Mouse (Mus musculus): ENCODE measurements around the gene Fnip2.
"Not testable (repeated sequence)": the region's sequence is repeated elsewhere in the genome, so short reads cannot be mapped to it uniquely, and the experiment has no call there.

The Fnip2 gene

DNA sequence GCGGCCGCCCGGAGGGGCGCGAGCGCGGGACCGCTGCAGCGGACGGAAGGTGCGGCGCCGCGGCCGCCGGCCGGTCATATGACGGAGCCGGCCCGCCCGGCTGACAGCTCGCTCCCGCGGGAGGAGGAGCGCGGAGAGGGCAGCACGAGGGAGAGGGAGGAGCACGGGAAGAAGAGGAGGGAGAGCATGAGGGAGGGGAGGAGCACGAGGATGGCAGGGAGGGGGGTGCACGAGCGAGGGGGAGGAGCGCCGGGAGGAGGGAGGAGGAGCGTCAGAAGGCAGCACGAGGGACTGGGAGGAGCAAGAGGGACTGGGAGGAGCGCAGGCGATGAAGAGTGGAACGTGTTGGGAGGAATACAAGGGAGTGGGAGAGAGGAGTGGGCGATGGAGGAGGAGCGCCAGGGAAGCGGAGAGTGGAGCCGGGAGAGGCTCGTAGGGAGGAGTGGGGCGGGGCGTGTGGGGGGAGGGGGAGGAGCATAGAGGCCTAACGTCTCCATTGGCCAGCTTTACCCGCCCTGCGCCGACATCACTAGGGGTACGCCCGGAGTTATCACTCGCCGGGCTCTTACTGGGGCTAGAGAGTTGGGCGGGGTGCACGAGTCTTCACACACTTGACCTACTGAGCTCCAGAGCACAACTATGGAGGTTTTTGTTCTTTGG, at the start of gene Fnip2:
Gene Fnip2, minus strand, starts transcription at position 94 of the 660 bp plus-strand sequence.
- DNase-seq (ENCODE audit: low spot score in 2 of 2), result peak; percentile 65 to 75

DNA sequence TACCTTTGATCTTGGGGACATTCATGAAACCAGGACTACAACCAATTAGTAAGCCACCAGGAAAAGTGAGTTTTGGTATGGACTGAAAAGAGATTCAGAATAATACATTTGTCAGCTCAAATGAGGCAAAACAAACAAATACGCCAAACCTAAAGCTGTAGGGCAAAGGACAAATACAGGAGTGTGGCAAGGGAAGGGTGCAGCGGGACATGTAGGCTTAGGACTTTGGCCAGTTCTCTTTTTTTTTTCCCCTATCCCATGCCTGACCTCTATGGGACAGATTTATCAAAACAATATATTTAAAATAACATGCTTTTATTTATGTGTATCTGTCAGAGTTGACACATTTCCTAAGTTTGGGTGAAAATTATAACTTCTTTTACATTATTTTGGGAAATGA, 42.3 kb upstream of the Fnip2 start:
- DNase-seq (ENCODE audit: low spot score in 2 of 2), result no peak

DNA sequence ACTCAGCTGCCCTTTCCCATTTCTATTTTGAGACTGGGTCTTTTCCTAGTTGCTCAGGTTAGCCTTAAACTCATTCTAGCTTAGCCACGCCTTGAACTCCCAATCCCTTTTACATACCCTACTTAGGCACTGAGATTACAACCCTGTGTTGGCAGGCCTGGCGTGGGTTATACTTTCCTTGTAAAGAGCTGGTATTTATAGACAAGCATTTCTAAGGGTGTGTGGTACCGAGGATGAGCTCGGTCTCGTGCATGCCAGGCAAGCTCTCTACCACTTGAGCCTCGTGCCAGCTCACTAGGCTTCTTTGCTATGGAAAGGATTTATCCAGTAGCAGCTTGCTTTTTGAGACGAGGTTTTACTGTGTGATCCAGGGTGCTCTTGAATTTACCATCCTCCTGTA, 27.9 kb upstream of the Fnip2 start:
- DNase-seq (ENCODE audit: low spot score in 2 of 2), result no peak

DNA sequence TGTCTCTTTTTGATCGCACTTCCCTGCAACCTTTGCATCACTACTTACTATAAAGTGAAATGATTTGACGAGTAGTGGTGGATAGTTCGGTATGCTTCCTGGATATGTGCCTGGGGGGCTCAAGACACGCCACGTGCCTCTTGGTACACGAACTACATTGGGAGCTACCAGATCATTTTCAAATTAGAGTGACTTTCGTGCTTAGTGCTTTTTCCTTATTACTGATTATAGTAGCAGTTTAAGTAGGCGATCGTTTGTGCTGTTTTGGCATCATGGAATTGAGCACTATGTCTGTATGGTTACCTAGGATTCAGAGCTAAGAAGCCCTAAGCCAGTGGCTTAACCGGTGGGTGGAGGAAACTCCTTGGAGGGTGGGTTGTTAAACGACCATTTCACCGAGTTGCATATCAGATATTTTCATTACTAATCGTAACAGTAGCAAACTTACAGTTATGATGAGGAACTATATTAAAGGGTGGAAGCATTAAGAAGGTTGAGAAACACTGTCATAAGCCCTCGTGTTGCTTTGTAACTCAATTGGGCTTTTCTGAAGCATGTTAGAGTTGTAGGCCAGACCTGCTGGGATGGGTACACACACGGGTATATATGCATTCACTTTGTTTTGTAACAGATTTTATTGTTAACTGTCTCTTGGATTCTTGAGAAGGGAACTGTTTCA, 24.3 kb upstream of the Fnip2 start:
- DNase-seq (ENCODE audit: low spot score in 2 of 2), result no peak

DNA sequence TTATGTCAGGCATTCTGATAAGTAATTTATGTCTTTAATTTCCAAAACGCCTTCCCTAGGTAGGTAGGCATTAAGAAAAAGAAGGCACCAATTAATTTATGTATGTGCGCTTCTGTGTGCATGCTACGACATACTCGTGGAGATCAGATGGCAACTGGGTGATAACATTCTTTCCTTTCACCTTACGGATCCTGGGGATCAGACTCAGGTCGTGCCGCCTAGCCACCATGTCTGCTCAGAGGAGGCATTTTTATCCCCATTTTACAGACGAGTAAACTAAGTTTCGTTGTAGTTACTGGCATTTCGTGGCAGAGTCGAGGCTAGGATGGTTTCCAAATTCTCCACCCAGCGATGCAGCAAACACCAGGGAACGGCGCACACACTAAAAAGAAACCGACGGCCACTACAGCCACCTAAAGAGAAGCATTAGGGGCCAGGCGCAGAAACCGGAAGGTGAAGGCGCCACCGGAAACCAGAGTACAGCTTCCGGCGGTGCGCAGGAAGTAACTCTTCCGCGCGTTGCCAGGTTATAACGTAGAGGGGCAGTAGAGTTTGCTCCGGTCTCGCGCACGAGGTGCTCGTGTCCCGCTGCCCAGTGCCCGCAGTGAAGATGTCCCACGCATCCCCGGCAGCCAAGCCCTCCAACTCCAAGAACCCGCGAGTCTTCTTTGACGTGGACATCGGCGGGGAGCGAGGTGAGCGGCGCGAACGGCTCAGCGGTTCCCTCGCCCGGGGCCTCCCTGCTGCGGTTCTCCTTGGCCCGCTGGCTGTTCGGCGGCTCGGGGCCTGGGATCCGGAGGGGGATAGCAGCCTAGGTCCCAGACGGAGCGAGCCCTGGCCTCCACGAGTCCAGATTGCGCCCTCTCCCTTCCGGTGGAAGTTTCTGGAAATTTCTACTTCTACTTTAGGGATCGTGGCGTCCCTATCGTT, 23.5 kb upstream of the Fnip2 start, which contains the start of gene Ppid:
Gene Ppid, plus strand, starts transcription at position 480 of the 930 bp plus-strand sequence.
- DNase-seq (ENCODE audit: low spot score in 2 of 2), result peak; percentile 51 to 73

DNA sequence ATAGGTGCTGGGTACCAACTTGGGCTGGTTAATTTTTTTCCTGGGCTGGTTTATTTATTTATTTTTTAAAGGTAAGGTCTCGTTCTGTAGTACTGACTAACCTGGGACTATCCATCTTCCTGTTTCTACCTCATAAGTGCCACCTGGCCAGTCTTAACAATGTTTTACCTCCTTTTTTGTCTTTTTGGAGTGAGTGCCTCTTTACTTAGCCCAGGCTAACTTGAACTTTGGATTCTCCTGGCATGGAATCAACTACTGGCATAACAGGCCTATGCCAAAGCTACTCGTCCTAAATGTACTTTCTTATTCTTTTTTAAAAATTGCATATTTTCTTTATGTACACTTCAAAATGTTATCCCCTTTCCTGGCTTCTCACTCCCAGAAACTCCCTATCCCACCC, 22.1 kb upstream of the Fnip2 start:
- DNase-seq (ENCODE audit: low spot score in 2 of 2), result no peak

DNA sequence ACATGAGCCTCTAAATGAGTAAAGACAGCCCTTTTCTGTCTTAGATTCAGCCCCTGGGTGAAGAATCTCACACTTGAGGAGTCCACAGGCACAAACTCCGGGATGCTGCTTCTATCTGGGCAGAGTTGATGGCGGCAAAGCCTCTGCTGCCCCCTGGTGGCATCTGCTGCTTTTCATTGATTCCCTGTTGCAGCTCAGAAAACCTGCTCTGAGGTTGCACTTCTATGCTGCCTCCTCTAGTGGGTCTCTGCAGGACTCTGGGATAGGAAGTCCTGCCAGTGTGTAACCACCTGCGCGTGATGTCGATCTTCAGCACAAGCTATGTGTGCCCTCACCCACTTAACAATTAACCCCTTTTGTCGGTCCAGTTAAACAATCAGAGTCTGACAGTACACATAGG, 19.2 kb upstream of the Fnip2 start:
- peak; percentile 92 to 95 for DNase-seq (ENCODE audit: low spot score in 2 of 2)

DNA sequence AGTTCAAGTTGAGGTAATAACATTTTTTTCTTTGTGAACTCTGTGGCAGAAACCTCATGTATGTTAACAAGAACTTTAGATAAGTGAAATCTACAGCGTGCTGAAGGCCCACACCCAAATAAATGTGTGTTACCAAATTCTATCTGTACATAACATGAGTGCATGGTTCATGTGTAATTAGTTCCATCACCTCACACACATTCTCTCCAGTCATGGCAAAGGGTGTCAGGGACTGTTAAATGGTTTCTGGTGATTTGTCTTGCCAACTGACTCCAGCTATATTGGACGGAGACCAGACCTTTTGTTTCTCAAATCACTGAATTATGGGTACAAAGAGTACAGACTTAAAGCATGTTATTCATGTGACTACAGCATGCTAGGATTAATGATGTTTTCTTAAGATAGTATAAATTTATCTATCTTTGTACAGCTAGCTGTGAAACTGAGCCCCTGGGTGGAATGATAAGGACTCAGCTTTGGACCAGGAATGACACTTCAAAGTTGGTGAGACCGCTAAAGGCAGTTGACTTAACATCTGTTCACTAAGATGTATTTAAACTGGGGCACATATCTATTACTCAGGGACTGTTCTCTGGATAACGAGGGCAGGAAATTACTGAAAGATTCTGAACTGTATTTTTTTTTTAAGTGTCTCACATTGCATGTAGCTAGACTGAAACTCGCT, 12.4 kb upstream of the Fnip2 start:
- DNase-seq (ENCODE audit: low spot score in 2 of 2), result no peak

DNA sequence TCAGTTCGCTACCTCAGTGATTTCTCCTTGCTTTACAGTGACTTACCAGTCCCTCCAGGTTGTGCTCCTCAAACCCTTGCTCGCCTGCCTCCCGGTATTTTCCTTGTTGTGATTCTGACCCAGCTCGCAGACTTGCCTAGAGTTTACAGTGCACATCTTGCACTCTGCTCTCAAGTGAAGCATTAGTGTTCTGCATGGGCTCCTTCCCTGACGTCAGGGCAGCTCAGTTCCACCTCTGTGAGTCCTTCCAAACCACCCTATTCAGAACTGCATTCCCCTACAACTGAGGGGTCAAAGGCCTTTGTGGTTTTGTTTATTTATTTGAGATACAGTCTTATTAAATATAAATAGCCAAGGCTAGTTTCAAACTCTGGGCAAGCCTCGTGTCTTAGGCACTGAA, 10.6 kb upstream of the Fnip2 start:
- DNase-seq (ENCODE audit: low spot score in 2 of 2), result no peak

DNA sequence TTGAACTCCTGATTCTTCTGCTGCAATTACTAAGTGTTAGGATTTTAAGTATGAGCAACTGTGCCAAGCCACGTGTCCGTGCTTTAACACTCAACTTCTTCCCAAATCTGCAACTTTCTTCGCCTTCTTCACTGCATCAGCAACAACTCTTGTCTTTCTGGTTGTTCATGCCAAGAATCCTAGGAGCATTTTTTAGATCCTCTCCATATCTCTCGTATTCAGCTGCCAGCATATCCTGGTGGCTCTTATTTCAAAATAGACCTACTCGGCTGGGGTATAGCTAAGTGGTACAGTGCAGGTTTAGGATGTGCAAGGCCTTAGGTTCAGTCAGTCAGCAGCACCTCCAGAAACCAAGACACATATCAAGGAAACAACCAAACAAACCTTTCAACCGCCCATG, 10.0 kb upstream of the Fnip2 start:
- no peak for DNase-seq (ENCODE audit: low spot score in 2 of 2)

DNA sequence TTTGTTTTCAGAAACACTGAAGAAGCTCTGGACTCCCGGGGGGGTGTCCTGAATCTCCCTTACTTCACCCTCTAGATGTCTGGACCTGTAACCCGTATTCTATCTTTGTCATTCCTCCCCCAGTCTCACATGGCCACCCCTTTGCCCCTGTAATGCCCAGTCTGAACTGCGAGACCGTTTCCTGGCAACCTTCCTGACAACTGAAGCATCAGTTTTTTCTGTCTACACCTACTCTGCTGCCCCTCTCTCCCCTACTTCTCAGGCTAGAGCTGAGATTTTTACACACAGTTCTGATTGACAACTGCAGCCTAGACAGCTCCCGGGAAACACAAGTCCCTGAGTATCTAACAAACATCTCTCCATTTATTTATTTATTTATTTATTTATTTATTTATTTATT, 9.3 kb upstream of the Fnip2 start:
- no peak for DNase-seq (ENCODE audit: low spot score in 2 of 2)

DNA sequence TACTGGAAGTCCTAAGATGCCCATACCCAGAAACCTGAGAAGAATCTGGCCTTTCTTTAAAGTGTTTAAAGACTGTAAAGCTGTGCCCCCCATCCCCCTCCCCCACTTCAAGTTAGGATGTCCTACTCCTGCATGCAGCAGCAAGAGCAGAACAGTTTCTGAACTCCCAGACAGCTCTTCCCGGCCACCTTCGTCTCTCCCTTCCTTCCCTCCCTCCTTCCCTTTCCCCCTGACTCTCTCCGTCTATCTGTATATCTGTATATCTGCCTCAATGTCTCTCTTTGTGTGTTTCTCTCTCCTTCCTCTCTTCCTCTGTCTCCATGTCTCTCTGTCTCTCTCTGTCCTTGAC, 8.8 kb upstream of the Fnip2 start:
- DNase-seq (ENCODE audit: low spot score in 2 of 2), result no peak

DNA sequence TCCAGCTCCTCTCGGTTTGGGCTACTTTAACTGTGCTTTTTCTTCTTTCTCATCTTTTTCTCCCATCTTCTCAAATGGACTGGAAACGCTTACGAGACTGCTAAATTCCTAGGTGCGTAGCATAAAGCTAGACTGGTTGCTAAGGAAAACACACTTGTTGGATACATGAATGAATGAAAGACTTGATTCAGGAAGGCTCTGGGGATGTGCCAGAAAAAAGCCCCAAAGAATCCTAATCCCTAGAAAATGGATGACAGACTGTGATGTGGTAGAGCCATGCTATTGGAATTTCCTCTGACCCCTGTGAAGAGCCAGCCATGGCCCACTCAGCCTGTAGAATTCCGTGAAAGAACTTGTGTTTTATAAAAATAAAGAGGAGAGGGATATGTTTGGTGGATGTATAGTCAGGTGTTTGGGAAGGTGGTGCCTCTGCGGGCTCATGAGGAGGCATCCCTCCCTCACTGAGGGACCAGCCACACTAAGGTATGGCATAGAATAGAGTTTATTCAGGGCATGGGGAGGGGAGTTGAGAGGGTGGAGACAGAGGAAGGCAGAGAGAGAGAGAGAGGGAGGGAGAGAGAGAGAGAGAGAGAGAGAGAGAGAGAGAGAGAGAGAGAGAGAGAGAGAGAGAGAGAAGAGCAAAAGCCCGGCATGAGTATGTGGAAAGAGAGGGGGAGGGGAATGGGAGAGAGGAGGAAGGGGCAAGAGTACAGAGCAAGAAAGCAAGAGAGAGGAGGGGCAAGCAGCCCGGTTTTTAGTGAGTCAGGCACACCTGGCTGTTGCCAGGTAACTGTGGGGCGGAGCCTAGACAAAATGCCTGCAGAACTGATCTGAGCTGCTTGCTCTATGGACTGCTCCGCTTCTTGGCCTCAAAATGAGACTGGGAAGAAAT, 8.2 kb upstream of the Fnip2 start:
- DNase-seq (ENCODE audit: low spot score in 2 of 2), result no peak

DNA sequence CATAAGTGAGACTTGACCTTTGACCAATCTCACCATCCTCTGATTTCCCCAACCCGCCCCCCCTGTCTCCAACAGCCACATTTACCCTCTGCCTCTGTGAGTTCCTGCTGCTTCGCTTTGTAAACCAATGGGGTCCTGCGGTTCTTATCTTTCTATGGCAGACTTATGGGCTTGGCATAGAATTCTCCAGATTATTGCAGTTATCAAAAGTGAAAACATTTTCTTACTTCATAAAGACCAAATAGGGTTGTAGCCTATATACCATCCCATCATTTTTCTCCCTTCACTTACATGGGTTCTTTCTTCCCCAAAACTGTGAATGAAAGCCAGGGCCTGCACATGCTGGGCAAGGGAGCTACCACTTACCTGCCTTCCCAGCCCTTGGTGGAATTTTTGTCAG, 6.7 kb upstream of the Fnip2 start:
- DNase-seq (ENCODE audit: low spot score in 2 of 2), result no peak

DNA sequence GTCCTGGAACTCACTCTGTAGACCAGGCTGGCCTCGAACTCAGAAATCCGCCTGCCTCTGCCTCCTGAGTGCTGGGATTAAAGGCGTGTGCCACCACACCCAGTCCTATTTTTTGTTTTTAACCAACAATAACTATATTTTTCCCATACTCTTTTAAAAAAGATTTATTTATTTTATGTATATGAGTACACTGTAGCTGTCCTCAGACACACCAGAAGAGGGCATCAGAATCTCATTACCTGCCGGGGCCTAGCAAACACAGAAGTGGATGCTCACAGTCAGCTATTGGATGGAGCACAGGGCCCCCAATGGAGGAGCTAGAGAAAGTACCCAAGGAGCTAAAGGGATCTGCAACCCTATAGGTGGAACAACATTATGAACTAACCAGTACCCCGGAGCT, 5.8 kb upstream of the Fnip2 start:
- DNase-seq (ENCODE audit: low spot score in 2 of 2), result not testable (repeated sequence)

DNA sequence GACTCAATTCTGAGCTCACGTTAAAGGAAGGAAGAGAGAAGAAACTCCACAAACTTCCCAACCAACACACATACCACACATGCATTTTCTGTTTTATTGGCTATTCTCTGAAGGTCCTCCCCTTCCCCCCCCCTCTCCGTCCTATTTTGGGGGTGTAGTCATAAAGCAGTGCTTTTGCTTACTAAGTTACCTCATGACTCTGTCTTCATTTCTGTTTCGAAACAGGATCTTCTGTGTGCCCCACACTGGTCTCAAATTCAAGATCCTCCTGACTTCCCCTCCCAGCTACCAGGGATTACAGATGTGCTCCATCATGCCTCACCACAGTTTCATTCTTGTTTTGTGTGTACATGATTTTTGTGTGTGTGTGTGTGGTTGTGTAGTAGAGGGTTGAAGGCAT, 4.8 kb upstream of the Fnip2 start:
- DNase-seq (ENCODE audit: low spot score in 2 of 2), result no peak

DNA sequence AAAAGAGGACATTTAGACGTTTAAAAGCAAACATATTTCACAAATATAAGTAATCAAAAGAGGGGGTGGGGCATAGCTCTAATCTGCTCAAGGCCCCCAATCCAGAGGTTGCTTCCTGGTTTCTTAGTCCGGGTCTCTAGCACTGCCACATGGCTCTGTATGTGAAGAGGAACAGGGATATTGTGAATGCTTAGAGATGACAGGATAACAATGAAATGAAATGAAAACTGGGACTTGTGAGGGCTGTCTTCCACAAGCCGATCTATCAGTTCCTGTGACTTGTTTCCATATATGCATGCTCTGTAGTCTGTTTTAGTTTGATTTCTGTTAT, 1.7 kb upstream of the Fnip2 start:
- no peak for DNase-seq (ENCODE audit: low spot score in 2 of 2)

DNA sequence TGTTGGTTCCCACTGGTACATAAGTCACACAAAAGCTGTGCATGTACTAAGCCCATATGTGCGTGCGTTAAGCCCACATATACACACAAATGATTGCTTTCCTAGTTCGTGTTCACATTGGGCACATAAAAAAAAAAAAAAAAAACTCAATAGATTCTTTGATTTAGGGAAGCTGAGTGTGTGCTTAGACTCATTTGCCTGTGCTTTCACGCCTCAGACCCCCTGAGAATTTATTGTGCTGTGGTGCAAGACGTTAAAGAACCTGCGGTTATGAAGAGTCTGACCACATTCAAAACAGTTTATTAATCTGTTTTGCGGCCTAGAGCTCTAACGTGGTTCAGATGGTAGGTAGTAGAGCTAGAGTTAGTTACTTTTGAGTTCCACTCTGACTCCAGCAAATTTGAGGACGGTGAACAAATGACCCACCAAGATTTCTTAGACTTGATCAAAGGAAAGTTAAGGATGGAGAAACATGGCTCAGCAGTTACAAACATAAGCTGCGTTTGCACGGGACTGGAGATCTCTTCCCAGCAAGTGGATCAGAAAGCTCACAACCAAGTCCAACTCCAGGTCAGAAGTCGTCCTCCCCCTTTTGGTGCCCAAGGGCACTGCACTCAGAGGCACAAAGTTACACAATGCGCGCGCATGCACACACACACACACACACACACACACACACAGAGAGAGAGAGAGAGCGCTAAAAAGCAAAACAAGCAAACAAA, 1.2 kb upstream of the Fnip2 start:
- DNase-seq (ENCODE audit: low spot score in 2 of 2), result no peak

DNA sequence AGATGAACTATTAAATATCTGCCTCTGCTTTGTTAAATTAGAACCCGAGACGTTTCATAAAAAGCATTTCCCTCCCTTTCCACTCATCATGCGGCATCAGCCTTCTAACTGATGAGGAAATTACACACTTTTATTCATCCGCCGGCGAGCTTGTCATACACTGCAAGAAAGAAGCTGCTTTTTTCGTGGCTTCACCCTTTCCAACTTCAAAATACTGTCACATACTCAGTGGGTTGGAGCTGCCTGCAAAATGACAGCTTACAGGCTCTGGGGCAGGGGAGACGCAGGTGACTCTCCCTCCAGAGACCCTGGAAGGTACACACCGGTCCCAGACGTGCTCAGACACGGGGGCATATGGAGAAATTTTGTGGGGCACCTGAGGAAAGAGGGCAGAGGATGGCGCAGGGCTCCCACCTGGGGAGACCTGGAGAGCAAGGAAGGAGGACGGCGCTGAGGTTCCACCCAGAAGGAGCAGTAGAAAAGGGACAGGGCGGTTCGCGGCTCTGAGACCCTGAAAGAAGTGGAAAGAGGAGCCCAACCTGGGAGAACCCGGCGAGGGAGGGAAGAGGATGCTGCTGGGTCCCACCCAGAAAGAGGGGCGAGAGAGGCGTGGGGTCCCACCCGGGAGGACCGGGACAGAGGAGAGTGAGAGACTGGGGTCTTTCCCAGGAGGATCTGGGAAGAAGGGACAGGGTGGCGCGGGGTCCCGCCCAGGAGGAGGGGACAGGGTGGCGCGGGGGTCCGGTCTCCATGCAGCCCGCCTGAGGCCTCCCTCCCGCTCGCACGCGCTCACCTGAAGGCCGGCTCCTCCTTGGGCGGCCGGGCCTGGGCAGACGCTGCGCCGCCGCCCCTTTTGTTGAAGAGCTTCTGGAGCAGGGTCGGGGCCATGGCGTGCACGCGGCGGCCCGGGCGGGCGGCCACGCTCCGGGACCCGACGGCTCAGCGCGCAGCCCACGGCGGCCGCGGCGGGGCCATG, 592 bp downstream of the Fnip2 start:
- peak in 1 of 2 experiments; percentile 40 for DNase-seq (ENCODE audit: low spot score in 2 of 2)

Data from cerebellum, postnatal 4 days (tissue).